Mouse (Mus musculus) limb, embryonic 13.5 days (tissue): ENCODE measurements at regions not wholly inside any gene's neighbourhood (a gene's known extent, or its start where the extent isn't known, plus 50 kb on each side); places are given as distances from the start of the nearest gene placed in this dataset.
A peak's percentile ranks its signal among the peaks of the same experiment; 100 is the strongest.

ENCODE experiments used
- ATAC-seq: fragments of 200-750 bp; cut with Nextera tagmentation; 2 replicates; pipeline ENCODE4 v1.8.0; 2017; ENCODE audit warnings: low read depth, moderate number of reproducible peaks, moderate TSS enrichment; ENCODE audit not compliant: low FRiP score
- H3K27ac ChIP-seq: fragments of 300-500 bp; sonication (generic); 2 replicates; pipeline ENCODE4 v1.5.1; 2015; ENCODE audit warnings: inconsistent platforms, mild to moderate bottlenecking, moderate library complexity
- H3K27me3 ChIP-seq: fragments of 300-500 bp; sonication (generic); 2 replicates; pipeline ENCODE4 v1.6.1; 2015; ENCODE audit warnings: mild to moderate bottlenecking, inconsistent platforms
- H3K36me3 ChIP-seq: fragments of 300-500 bp; sonication (generic); 2 replicates; pipeline ENCODE4 v1.6.1; 2015; ENCODE audit warnings: inconsistent platforms, mild to moderate bottlenecking, moderate library complexity
- H3K4me1 ChIP-seq: fragments of 300-500 bp; sonication (generic); 2 replicates; pipeline ENCODE4 v1.6.1; 2015; ENCODE audit warnings: inconsistent platforms
- H3K4me2 ChIP-seq: fragments of 300-500 bp; sonication (generic); replicated peaks from 2 replicates; pipeline ENCODE4 v1.6.1; 2015; ENCODE audit warnings: inconsistent platforms, mild to moderate bottlenecking, moderate library complexity
- H3K4me3 ChIP-seq: fragments of 300-500 bp; sonication (generic); 2 replicates; pipeline ENCODE4 v1.5.1; 2015; ENCODE audit warnings: moderate library complexity, mild to moderate bottlenecking, inconsistent platforms
- H3K9ac ChIP-seq: fragments of 300-500 bp; sonication (generic); 2 replicates; pipeline ENCODE4 v1.6.1; 2015; ENCODE audit warnings: mild to moderate bottlenecking, inconsistent platforms
- H3K9me3 ChIP-seq: fragments of 300-500 bp; sonication (generic); 2 replicates; pipeline ENCODE4 v1.6.1; 2016; ENCODE audit warnings: inconsistent platforms
- WGBS: fragments of 180-500 bp; shearing (Covaris S2); methylation state at CpG from one replicate; pipeline ENCODE4 v1.1.7; 2015; 5-methylcytosine and 5-hydroxymethylcytosine counted together

- H3K27ac ChIP-seq: no peak overlapping the region
- H3K4me2 ChIP-seq: no peak overlapping the region
- H3K9ac ChIP-seq: no peak overlapping the region
- H3K9me3 ChIP-seq: no peaks in the 10 kb centered on the region
- H3K36me3 ChIP-seq: no peaks in the 10 kb centered on the region
- WGBS: 65% methylated on average over 3 of the region's 3 CpGs
- no peak overlapping the region for H3K4me3 ChIP-seq
- ATAC-seq: no peak
- H3K4me1 ChIP-seq: no peaks in the 10 kb centered on the region
- H3K27me3 ChIP-seq: no peaks in the 10 kb centered on the region
These were observed 180.7 kb upstream of the Fbxl17 start for GRCm38 (mm10) chr17:63680479-63680878.

GRCm38 (mm10) chr17:63683345-63683744, 179.5 kb upstream of the Fer start:
- no peaks in the 10 kb centered on the region for H3K27me3 ChIP-seq
- H3K4me1 ChIP-seq: no peaks in the 10 kb centered on the region
- WGBS: 68% methylated on average over 9 of the region's 9 CpGs

GRCm38 (mm10) chr17:63684026-63684425, 178.8 kb upstream of the Fer start:
- WGBS: 89% methylated on average over 3 of the region's 3 CpGs
- no peaks in the 10 kb centered on the region for H3K27me3 ChIP-seq
- no peak overlapping the region for H3K4me2 ChIP-seq
- H3K27ac ChIP-seq: no peak overlapping the region
- ATAC-seq: no peak
- no peaks in the 10 kb centered on the region for H3K4me1 ChIP-seq
- H3K9ac ChIP-seq: no peak overlapping the region
- H3K36me3 ChIP-seq: no peaks in the 10 kb centered on the region
- no peak overlapping the region for H3K4me3 ChIP-seq
- H3K9me3 ChIP-seq: no peaks in the 10 kb centered on the region

More at GRCm38 (mm10) chr17:63683345-63683744, 179.5 kb upstream of the Fer start:
- Histone ChIP-seq H3K36me3 (no peaks in the 10 kb centered on the region), H3K9ac (no peak overlapping the region), H3K4me2 (no peak overlapping the region), H3K27ac (no peak overlapping the region), H3K9me3 (no peaks in the 10 kb centered on the region), H3K4me3 (no peak overlapping the region)
- no peak for ATAC-seq

- no peak overlapping the region for H3K4me2 ChIP-seq
- no peak overlapping the region for H3K9ac ChIP-seq
- WGBS: 21% methylated on average over 4 of the region's 4 CpGs
- no peaks in the 10 kb centered on the region for H3K4me1 ChIP-seq
- H3K9me3 ChIP-seq: no peaks in the 10 kb centered on the region
- no peaks in the 10 kb centered on the region for H3K36me3 ChIP-seq
- H3K27me3 ChIP-seq: no peaks in the 10 kb centered on the region
- no peak for ATAC-seq
- H3K27ac ChIP-seq: no peak overlapping the region
- no peak overlapping the region for H3K4me3 ChIP-seq
These were observed 176.9 kb upstream of the Fer start for GRCm38 (mm10) chr17:63685956-63686355.

GRCm38 (mm10) chr17:63686361-63686760, 176.5 kb upstream of the Fer start:
- Histone ChIP-seq H3K27ac (no peak overlapping the region), H3K27me3 (no peaks in the 10 kb centered on the region), H3K4me2 (no peak overlapping the region), H3K4me3 (no peak overlapping the region), H3K9ac (no peak overlapping the region), H3K9me3 (no peaks in the 10 kb centered on the region), H3K4me1 (no peaks in the 10 kb centered on the region), H3K36me3 (no peaks in the 10 kb centered on the region)
- 36% methylated on average over 4 of the region's 4 CpGs for WGBS
- ATAC-seq: no peak

- WGBS: 90% methylated on average over 8 of the region's 8 CpGs
- Histone ChIP-seq H3K4me3 (no peak overlapping the region), H3K27ac (no peak overlapping the region), H3K36me3 (no peaks in the 10 kb centered on the region), H3K4me1 (peaks cover 5% of the 10 kb centered on the region; the same call in 1 of the 2 replicates), H3K9ac (no peak overlapping the region), H3K9me3 (no peaks in the 10 kb centered on the region), H3K4me2 (no peak overlapping the region), H3K27me3 (no peaks in the 10 kb centered on the region)
- no peak for ATAC-seq
These were observed 173.6 kb upstream of the Fer start for GRCm38 (mm10) chr17:63689291-63689690.

- no peaks in the 10 kb centered on the region for H3K9me3 ChIP-seq
- 77% methylated on average over 11 of the region's 11 CpGs for WGBS
- H3K4me1 ChIP-seq: peaks cover 5% of the 10 kb centered on the region; the same call in 1 of the 2 replicates
- no peak overlapping the region for H3K27ac ChIP-seq
- H3K4me2 ChIP-seq: no peak overlapping the region
- no peak overlapping the region for H3K4me3 ChIP-seq
- no peaks in the 10 kb centered on the region for H3K36me3 ChIP-seq
- H3K9ac ChIP-seq: no peak overlapping the region
- H3K27me3 ChIP-seq: no peaks in the 10 kb centered on the region
- no peak for ATAC-seq
These were observed 171.8 kb upstream of the Fer start for GRCm38 (mm10) chr17:63690829-63691689.

GRCm38 (mm10) chr17:63691690-63691968, 171.2 kb upstream of the Fer start:
- 52% methylated on average over 3 of the region's 3 CpGs for WGBS
- no peaks in the 10 kb centered on the region for H3K27me3 ChIP-seq
- no peak for ATAC-seq

GRCm38 (mm10) chr17:63693274-63693673, 169.6 kb upstream of the Fer start:
- Histone ChIP-seq H3K4me2 (no peak overlapping the region), H3K27ac (no peak overlapping the region), H3K9ac (no peak overlapping the region), H3K4me3 (no peak overlapping the region), H3K36me3 (no peaks in the 10 kb centered on the region), H3K9me3 (no peaks in the 10 kb centered on the region), H3K4me1 (peaks cover 8% of the 10 kb centered on the region), H3K27me3 (no peaks in the 10 kb centered on the region)
- 71% methylated on average over 1 of the region's 1 CpGs for WGBS
- no peak for ATAC-seq

More at GRCm38 (mm10) chr17:63691690-63691968, 171.2 kb upstream of the Fer start:
- Histone ChIP-seq H3K36me3 (no peaks in the 10 kb centered on the region), H3K4me2 (no peak overlapping the region), H3K9ac (no peak overlapping the region), H3K9me3 (no peaks in the 10 kb centered on the region), H3K4me1 (peaks cover 7% of the 10 kb centered on the region; the same call in 1 of the 2 replicates), H3K27ac (no peak overlapping the region), H3K4me3 (no peak overlapping the region)

- WGBS: 92% methylated on average over 6 of the region's 6 CpGs
These were observed 163.3 kb upstream of the Fer start for GRCm38 (mm10) chr17:63699537-63699936.

GRCm38 (mm10) chr17:63704991-63705390, 157.9 kb upstream of the Fer start:
- no peak for ATAC-seq
- no peak overlapping the region for H3K4me3 ChIP-seq
- no peaks in the 10 kb centered on the region for H3K9me3 ChIP-seq
- no peak overlapping the region for H3K9ac ChIP-seq
- H3K4me1 ChIP-seq: no peaks in the 10 kb centered on the region
- no peak overlapping the region for H3K4me2 ChIP-seq
- no peaks in the 10 kb centered on the region for H3K27me3 ChIP-seq
- 92% methylated on average over 3 of the region's 3 CpGs for WGBS
- H3K36me3 ChIP-seq: no peaks in the 10 kb centered on the region
- H3K27ac ChIP-seq: no peak overlapping the region

More at GRCm38 (mm10) chr17:63699537-63699936, 163.3 kb upstream of the Fer start:
- Histone ChIP-seq H3K4me3 (no peak overlapping the region), H3K27ac (no peak overlapping the region), H3K9ac (no peak overlapping the region), H3K4me1 (peaks cover 3% of the 10 kb centered on the region), H3K4me2 (no peak overlapping the region), H3K36me3 (no peaks in the 10 kb centered on the region), H3K27me3 (no peaks in the 10 kb centered on the region), H3K9me3 (no peaks in the 10 kb centered on the region)
- no peak for ATAC-seq

- H3K4me3 ChIP-seq: no peak overlapping the region
- no peaks in the 10 kb centered on the region for H3K9me3 ChIP-seq
- 24% methylated on average over 6 of the region's 6 CpGs for WGBS
- H3K9ac ChIP-seq: no peak overlapping the region
- H3K4me1 ChIP-seq: peaks cover 11% of the 10 kb centered on the region
- H3K36me3 ChIP-seq: no peaks in the 10 kb centered on the region
- H3K27me3 ChIP-seq: peaks cover 8% of the 10 kb centered on the region; the same call in 1 of the 2 replicates
- no peak overlapping the region for H3K27ac ChIP-seq
- peak; percentile 77 for ATAC-seq
- H3K4me2 ChIP-seq: no peak overlapping the region
These were observed 149.9 kb upstream of the Fer start for GRCm38 (mm10) chr17:63712937-63713336.

GRCm38 (mm10) chr17:63715687-63716086, 147.2 kb upstream of the Fer start:
- no peak overlapping the region for H3K4me2 ChIP-seq
- 91% methylated on average over 9 of the region's 9 CpGs for WGBS
- no peak overlapping the region for H3K9ac ChIP-seq
- no peak overlapping the region for H3K27ac ChIP-seq
- no peaks in the 10 kb centered on the region for H3K9me3 ChIP-seq
- ATAC-seq: no peak
- H3K27me3 ChIP-seq: peaks cover 19% of the 10 kb centered on the region
- H3K4me3 ChIP-seq: no peak overlapping the region
- H3K36me3 ChIP-seq: no peaks in the 10 kb centered on the region
- H3K4me1 ChIP-seq: peaks cover 19% of the 10 kb centered on the region
